8 mouse cellular contexts compared by ENCODE assay signal in genomic region chr10:81430831-81431525, GRCm38 (mm10). TPM values are rescaled to one million over a fixed set of nuclear protein-coding genes. Genes with fewer than 3 reads are reported as not detected.
DNase-seq lines count a peak whose midpoint lies in the region; ATAC-seq and TF ChIP-seq lines count a peak whose summit lies in the region.

No protein-coding gene starts in this region.

- DNase-seq in T-cell, adult 2 months (ENCODE audit: low spot score) = peak; percentile 51
- peak; percentile 72 to 81 for DNase-seq in kidney, postnatal 4 days
- peak; percentile 69 for DNase-seq in lung, postnatal 10 days
- DNase-seq in skeletal muscle tissue, adult 2 months (ENCODE audit: low read depth, low spot score) = peak; percentile 65

- no peaks in the 10 kb centered on the region for H3K27me3 ChIP-seq in C2C12 (ENCODE audit: control insufficient read depth, insufficient read depth, insufficient read length)
- H3K27me3 ChIP-seq in embryonic facial prominence, embryonic 12.5 days = peaks cover 35% of the 10 kb centered on the region
- no peaks in the 10 kb centered on the region for H3K27me3 ChIP-seq in heart, embryonic 16.5 days (ENCODE audit: control insufficient read depth, insufficient read depth, low read length)

- peak overlapping the region; percentile 86 for H3K4me2 ChIP-seq in embryonic facial prominence, embryonic 12.5 days (replicated peaks)
- H3K4me2 ChIP-seq in heart, embryonic 16.5 days (ENCODE audit: low read depth, low read length) = peak overlapping the region; percentile 92

- H3K27ac ChIP-seq in embryonic facial prominence, embryonic 12.5 days = peak overlapping the region; percentile 88
- peak overlapping the region; percentile 98 for H3K27ac ChIP-seq in heart, embryonic 16.5 days (ENCODE audit: low read length)

- H3K36me3 ChIP-seq in C2C12 (ENCODE audit: control insufficient read depth, insufficient read depth) = no peaks in the 10 kb centered on the region
- no peaks in the 10 kb centered on the region for H3K36me3 ChIP-seq in embryonic facial prominence, embryonic 12.5 days
- H3K36me3 ChIP-seq in heart, embryonic 16.5 days (ENCODE audit: control insufficient read depth, insufficient read depth) = no peaks in the 10 kb centered on the region

- H3K4me3 ChIP-seq in C2C12 (ENCODE audit: insufficient read depth, poor library complexity, severe bottlenecking) = peak overlapping the region; percentile 59
- peak overlapping the region; percentile 75 for H3K4me3 ChIP-seq in embryonic facial prominence, embryonic 12.5 days
- H3K4me3 ChIP-seq in heart, embryonic 16.5 days (ENCODE audit: low read length) = peak overlapping the region; percentile 79

- TF ChIP-seq CTCF in C2C12 (IDR thresholded peaks at IDR 0.05; ENCODE audit: control insufficient read depth, insufficient read depth, insufficient read length) = no peak

- peaks cover 17% of the 10 kb centered on the region for H3K79me3 ChIP-seq in C2C12 (ENCODE audit: low read depth)

- peak overlapping the region; percentile 91 for H3ac ChIP-seq in C2C12 (ENCODE audit: control insufficient read depth, insufficient read length, low read depth)

- peaks cover 33% of the 10 kb centered on the region for H3K79me2 ChIP-seq in C2C12 (ENCODE audit: control insufficient read depth, insufficient read depth)

- 2% methylated on average over 47 of the region's 70 CpGs for WGBS in embryonic facial prominence, embryonic 12.5 days
- 1% methylated on average over 63 of the region's 70 CpGs for WGBS in heart, embryonic 16.5 days

- H3K4me1 ChIP-seq in embryonic facial prominence, embryonic 12.5 days = peaks cover 37% of the 10 kb centered on the region
- H3K4me1 ChIP-seq in heart, embryonic 16.5 days (ENCODE audit: control insufficient read depth, insufficient read depth, low read length) = peaks cover 47% of the 10 kb centered on the region

- H3K9ac ChIP-seq in embryonic facial prominence, embryonic 12.5 days = peak overlapping the region; percentile 80
- H3K9ac ChIP-seq in heart, embryonic 16.5 days (ENCODE audit: low read length) = peak overlapping the region; percentile 89

- ATAC-seq in embryonic facial prominence, embryonic 12.5 days (ENCODE audit: insufficient number of reproducible peaks, insufficient read depth, low FRiP score, low TSS enrichment) = no peak
- ATAC-seq in heart, embryonic 16.5 days (replicated peaks; ENCODE audit: extremely low read depth, insufficient read depth, low FRiP score) = peak; percentile 12
- no peak for ATAC-seq in inflammation-experienced regulatory T-cells, adult 6 months

- H3K9me3 ChIP-seq in embryonic facial prominence, embryonic 12.5 days = no peaks in the 10 kb centered on the region
- H3K9me3 ChIP-seq in heart, embryonic 16.5 days (replicated peaks; ENCODE audit: control insufficient read depth, low read length) = no peaks in the 10 kb centered on the region

TF ChIP-seq in C2C12, 6 proteins besides CTCF, POLR2A, EP300 and RAD21:
- TF ChIP-seq MYOG (IDR thresholded peaks at IDR 0.05; ENCODE audit: control insufficient read depth, extremely low read depth, insufficient read length) (no peak), CEBPB (IDR thresholded peaks at IDR 0.05; ENCODE audit: low read depth) (no peak), FOSL1 (IDR thresholded peaks at IDR 0.05; ENCODE audit: insufficient read depth, low read length, poor library complexity, severe bottlenecking) (no peak), USF1 (IDR thresholded peaks at IDR 0.05; ENCODE audit: low read depth) (no peak), MYOD1 (IDR thresholded peaks at IDR 0.05; ENCODE audit: control insufficient read depth, insufficient read length, low read depth) (no peak), MAX (IDR thresholded peaks at IDR 0.05) (no peak)

RNA-seq across cellular contexts. Expression of gene Nfic, which starts 24.5 kb away (rescaled TPM):
- 86.7 TPM for polyA plus RNA-seq in C2C12 (2012; fragmentation: generic; extraction: Trizol)
- polyA plus RNA-seq in embryonic facial prominence, embryonic 12.5 days (2016; fragmentation: Nextera tagmentation; extraction: Ambion mirVana) = 46.2 and 50.8 TPM in 2 replicates
- polyA plus RNA-seq in heart, embryonic 16.5 days (2015; fragmentation: Nextera tagmentation; extraction: Ambion mirVana) = 54.7 and 61.1 TPM in 2 replicates
- polyA plus RNA-seq in inflammation-experienced regulatory T-cells, adult 6 months (2017; shearing (Covaris generic)) = 10 to 100 TPM; 13.8 to 17.2 (median 15.0) TPM

RNA-seq across cellular contexts. Expression of gene Smim24, which starts 38.1 kb away (rescaled TPM):
- 0.32 TPM for polyA plus RNA-seq in C2C12 (2012; fragmentation: generic; extraction: Trizol)
- 3.1 and 3.4 TPM in 2 replicates for polyA plus RNA-seq in embryonic facial prominence, embryonic 12.5 days (2016; fragmentation: Nextera tagmentation; extraction: Ambion mirVana)
- 5.0 and 9.2 TPM in 2 replicates for polyA plus RNA-seq in heart, embryonic 16.5 days (2015; fragmentation: Nextera tagmentation; extraction: Ambion mirVana)
- polyA plus RNA-seq in inflammation-experienced regulatory T-cells, adult 6 months (2017; shearing (Covaris generic)) = 10 to 100 TPM in 1 of 3 experiments, 1 to 10 TPM in 2; 4.4 to 10.7 (median 9.8) TPM

RNA-seq across cellular contexts. Expression of gene Gm48552, which starts 42.2 kb away (rescaled TPM):
- 0.20 TPM for polyA plus RNA-seq in C2C12 (2012; fragmentation: generic; extraction: Trizol)
- 2.0 and 3.8 TPM in 2 replicates for polyA plus RNA-seq in embryonic facial prominence, embryonic 12.5 days (2016; fragmentation: Nextera tagmentation; extraction: Ambion mirVana)
- 0.55 and 0.83 TPM in 2 replicates for polyA plus RNA-seq in heart, embryonic 16.5 days (2015; fragmentation: Nextera tagmentation; extraction: Ambion mirVana)
- polyA plus RNA-seq in inflammation-experienced regulatory T-cells, adult 6 months (2017; shearing (Covaris generic)) = 1 to 10 TPM in 1 of 3 experiments, not detected in 2; 3.1 TPM

RNA-seq across cellular contexts. Expression of gene Gm48551, which starts 46.7 kb away (rescaled TPM):
- polyA plus RNA-seq in C2C12 (2012; fragmentation: generic; extraction: Trizol) = 1.7 TPM
- 2.9 and 4.1 TPM in 2 replicates for polyA plus RNA-seq in embryonic facial prominence, embryonic 12.5 days (2016; fragmentation: Nextera tagmentation; extraction: Ambion mirVana)
- polyA plus RNA-seq in heart, embryonic 16.5 days (2015; fragmentation: Nextera tagmentation; extraction: Ambion mirVana) = 2.1 and 2.6 TPM in 2 replicates
- polyA plus RNA-seq in inflammation-experienced regulatory T-cells, adult 6 months (2017; shearing (Covaris generic)) = 1 to 10 TPM in 2 of 3 experiments, under 1 TPM in 1; 0.60 to 1.9 (median 1.1) TPM

RNA-seq across cellular contexts. Expression of gene Dohh, which starts 46.8 kb away (rescaled TPM):
- 148 TPM for polyA plus RNA-seq in C2C12 (2012; fragmentation: generic; extraction: Trizol)
- polyA plus RNA-seq in embryonic facial prominence, embryonic 12.5 days (2016; fragmentation: Nextera tagmentation; extraction: Ambion mirVana) = 73.6 and 77.0 TPM in 2 replicates
- 83.4 and 86.2 TPM in 2 replicates for polyA plus RNA-seq in heart, embryonic 16.5 days (2015; fragmentation: Nextera tagmentation; extraction: Ambion mirVana)
- 10 to 100 TPM in 2 of 3 experiments, 1 to 10 TPM in 1; 9.2 to 17.9 (median 10.9) TPM for polyA plus RNA-seq in inflammation-experienced regulatory T-cells, adult 6 months (2017; shearing (Covaris generic))
